Mouse (Mus musculus) liver, adult 2 months (tissue): Measurements from ENCODE around the gene Ctf1. TPM values are rescaled to one million over a fixed set of nuclear protein-coding genes. Genes with fewer than 3 reads are reported as not detected.

ENCODE experiments used
- DNase-seq: peaks from one replicate; pipeline ENCODE4 v3.0.0-alpha.2; 2011; ENCODE audit warnings: low read depth, low spot score; ENCODE audit errors: extremely low read depth
- H3K27ac ChIP-seq: fragments of 200-500 bp; replicated peaks from 2 replicates; pipeline ENCODE4 v1.5.1; 2012; ENCODE audit warnings: low read depth, mild to moderate bottlenecking, control low read depth, inconsistent platforms, low read length; ENCODE audit not compliant: insufficient read depth
- H3K27me3 ChIP-seq: fragments of 200-500 bp; 2 replicates; pipeline ENCODE4 v1.6.1; 2012; ENCODE audit warnings: mild to moderate bottlenecking, moderate library complexity, low read length, inconsistent platforms; ENCODE audit not compliant: control insufficient read depth, insufficient read depth
- H3K36me3 ChIP-seq: fragments of 200-500 bp; 2 replicates; pipeline ENCODE4 v1.6.1; 2012; ENCODE audit warnings: low read length, inconsistent platforms; ENCODE audit not compliant: control insufficient read depth, insufficient read depth
- H3K4me1 ChIP-seq: fragments of 200-500 bp; 2 replicates; pipeline ENCODE4 v1.6.1; 2011; ENCODE audit warnings: low read length; ENCODE audit not compliant: control insufficient read depth, insufficient read depth
- H3K4me3 ChIP-seq: fragments of 200-500 bp; 2 replicates; pipeline ENCODE4 v1.5.1; 2011; ENCODE audit warnings: low read depth, mild to moderate bottlenecking, control low read depth, low read length, moderate library complexity; ENCODE audit not compliant: insufficient read depth
- H3K79me2 ChIP-seq: fragments of 200-500 bp; 2 replicates; pipeline ENCODE4 v1.6.1; 2012; ENCODE audit warnings: inconsistent platforms, mild to moderate bottlenecking, low read length, moderate library complexity; ENCODE audit not compliant: control insufficient read depth, insufficient read depth
- H3K9ac ChIP-seq: fragments of 200-500 bp; 2 replicates; pipeline ENCODE4 v1.6.1; 2012; ENCODE audit warnings: low read depth, mild to moderate bottlenecking, control low read depth, inconsistent platforms, low read length
- CTCF ChIP-seq: fragments of 200-500 bp; IDR thresholded peaks from 2 replicates; pipeline ENCODE4 v1.5.1; 2011; ENCODE audit warnings: low read depth, low read length, control low read depth
- POLR2A ChIP-seq: fragments of 200-500 bp; IDR thresholded peaks from 2 replicates; pipeline ENCODE4 v1.6.1; 2011; ENCODE audit warnings: low read length, control low read depth; ENCODE audit not compliant: insufficient read depth; ENCODE audit errors: extremely low read depth
- WGBS: fragments of 180-500 bp; shearing (Covaris S2); methylation state at CpG from one replicate; pipeline ENCODE4 v1.1.7; 2018; 5-methylcytosine and 5-hydroxymethylcytosine counted together
- polyA plus RNA-seq: library from polyadenylated mRNA; depleted of rRNA; stranded (reverse); fragments of >200 nt; gene quantifications from 2 replicates; pipeline ENCODE4 v1.2.3, GENCODE M21; 2012
- total RNA-seq: library from RNA; depleted of rRNA; stranded (reverse); fragments of >200 nt; gene quantifications from 2 replicates; pipeline ENCODE4 v1.2.3, GENCODE M21; 2014

Gene Ctf1
- total and polyA plus RNA-seq, 2 experiments: 2.7 to 10.5 TPM

DNA sequence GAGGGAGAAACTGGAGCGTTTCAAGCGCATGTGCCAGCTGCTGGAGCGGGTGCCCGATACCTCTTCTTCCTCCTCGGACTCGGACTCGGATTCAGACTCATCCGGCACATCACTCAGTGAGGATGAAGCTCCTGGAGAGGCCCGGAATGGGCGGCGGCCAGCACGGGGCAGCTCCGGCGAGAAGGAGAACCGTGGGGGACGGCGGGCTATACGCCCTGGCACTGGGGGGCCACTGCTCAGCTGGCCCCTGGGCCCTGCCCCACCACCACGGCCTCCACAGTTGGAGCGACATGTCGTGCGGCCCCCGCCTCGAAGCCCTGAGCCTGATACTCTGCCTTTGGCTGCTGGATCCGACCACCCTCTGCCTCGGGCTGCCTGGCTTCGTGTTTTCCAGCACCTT is 39.5 kb downstream of the Ctf1 start:
- no peaks in the 10 kb centered on the region for H3K27me3 ChIP-seq
- DNase-seq: no peak
- H3K79me2 ChIP-seq: no peaks in the 10 kb centered on the region
- H3K9ac ChIP-seq: no peak overlapping the region
- peaks cover 7% of the 10 kb centered on the region; the same call in 1 of the 2 replicates for H3K36me3 ChIP-seq
- WGBS: 97% methylated on average over 27 of the region's 27 CpGs
- no peaks in the 10 kb centered on the region for H3K4me1 ChIP-seq
- TF ChIP-seq CTCF: no peak
- TF ChIP-seq POLR2A: no peak
- H3K27ac ChIP-seq: no peak overlapping the region
- H3K4me3 ChIP-seq: no peak overlapping the region

DNA sequence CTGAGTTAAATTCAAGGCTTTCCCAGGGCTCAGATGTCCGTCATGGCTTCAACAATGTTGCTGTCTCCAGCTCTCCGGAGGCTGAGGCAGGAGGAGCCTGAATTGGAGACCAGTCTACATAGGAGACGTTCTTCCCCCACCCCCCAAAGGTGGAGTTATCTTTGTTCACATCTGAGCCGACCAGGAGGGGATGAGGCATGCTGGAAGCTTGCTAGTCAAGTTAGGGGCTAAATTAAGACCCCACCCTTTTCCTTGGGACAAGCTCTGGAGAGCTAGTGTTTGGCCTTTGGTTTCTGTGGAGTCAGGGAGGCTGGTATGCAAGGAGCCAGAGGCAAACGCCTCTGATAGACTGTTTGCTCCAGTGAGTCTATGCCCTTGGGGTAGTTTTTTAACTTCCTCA is 40.6 kb downstream of the Ctf1 start:
- Histone ChIP-seq H3K79me2 (no peaks in the 10 kb centered on the region), H3K27ac (no peak overlapping the region), H3K4me1 (no peaks in the 10 kb centered on the region), H3K9ac (no peak overlapping the region), H3K36me3 (peaks cover 7% of the 10 kb centered on the region; the same call in 1 of the 2 replicates), H3K4me3 (no peak overlapping the region), H3K27me3 (no peaks in the 10 kb centered on the region)
- no peak for DNase-seq
- TF ChIP-seq CTCF: no peak
- no peak for TF ChIP-seq POLR2A
- WGBS: 80% methylated on average over 5 of the region's 5 CpGs

DNA sequence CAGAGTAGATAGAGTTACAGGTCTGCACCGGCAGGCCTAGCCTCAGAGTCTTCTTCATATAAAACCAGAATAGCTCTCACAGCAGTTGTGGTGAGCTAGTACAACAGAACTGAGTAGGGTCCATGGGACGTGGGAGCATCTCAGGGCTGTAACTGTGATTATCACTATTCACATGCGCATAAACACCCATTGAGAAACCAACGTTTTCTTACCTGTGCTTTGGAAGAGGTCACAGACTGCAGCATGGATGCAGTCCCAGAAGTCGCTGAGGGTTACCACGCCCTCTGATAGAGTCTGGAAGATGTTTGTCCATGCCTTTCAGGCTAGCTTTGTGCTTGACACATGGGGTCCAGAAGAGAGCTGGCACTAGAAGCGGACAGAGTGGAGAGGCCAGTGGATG is 41.2 kb downstream of the Ctf1 start:
- no peak overlapping the region for H3K27ac ChIP-seq
- WGBS: 90% methylated on average over 7 of the region's 7 CpGs
- DNase-seq: no peak
- peaks cover 7% of the 10 kb centered on the region; the same call in 1 of the 2 replicates for H3K36me3 ChIP-seq
- H3K4me3 ChIP-seq: no peak overlapping the region
- H3K79me2 ChIP-seq: no peaks in the 10 kb centered on the region
- H3K9ac ChIP-seq: no peak overlapping the region
- H3K4me1 ChIP-seq: no peaks in the 10 kb centered on the region
- no peak for TF ChIP-seq POLR2A
- TF ChIP-seq CTCF: no peak
- H3K27me3 ChIP-seq: no peaks in the 10 kb centered on the region

DNA sequence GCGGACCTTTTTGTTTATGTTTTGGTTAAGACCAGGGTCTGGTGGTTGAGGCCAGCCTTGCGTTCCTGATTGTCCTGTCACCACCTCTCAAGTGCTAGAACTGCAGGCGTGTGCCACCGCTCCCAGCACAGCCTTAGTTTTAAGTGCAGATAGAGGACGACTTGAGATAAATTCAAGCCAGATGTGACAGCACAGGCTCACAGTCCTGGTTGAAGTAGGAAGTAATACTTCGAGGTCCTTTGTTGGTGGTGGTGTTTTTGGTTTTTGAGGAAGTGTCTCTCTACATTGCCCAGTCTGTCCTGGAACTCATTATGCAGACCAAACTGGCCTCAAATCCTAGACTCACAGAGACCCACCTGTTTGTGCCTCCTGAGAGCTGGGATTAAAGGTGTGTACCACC is 47.2 kb downstream of the Ctf1 start:
- Histone ChIP-seq H3K9ac (no peak overlapping the region), H3K27ac (no peak overlapping the region), H3K27me3 (no peaks in the 10 kb centered on the region), H3K36me3 (peaks cover 5% of the 10 kb centered on the region; the same call in 1 of the 2 replicates), H3K79me2 (no peaks in the 10 kb centered on the region), H3K4me3 (no peak overlapping the region), H3K4me1 (no peaks in the 10 kb centered on the region)
- TF ChIP-seq POLR2A: no peak
- no peak for TF ChIP-seq CTCF
- 86% methylated on average over 6 of the region's 6 CpGs for WGBS
- no peak for DNase-seq

DNA sequence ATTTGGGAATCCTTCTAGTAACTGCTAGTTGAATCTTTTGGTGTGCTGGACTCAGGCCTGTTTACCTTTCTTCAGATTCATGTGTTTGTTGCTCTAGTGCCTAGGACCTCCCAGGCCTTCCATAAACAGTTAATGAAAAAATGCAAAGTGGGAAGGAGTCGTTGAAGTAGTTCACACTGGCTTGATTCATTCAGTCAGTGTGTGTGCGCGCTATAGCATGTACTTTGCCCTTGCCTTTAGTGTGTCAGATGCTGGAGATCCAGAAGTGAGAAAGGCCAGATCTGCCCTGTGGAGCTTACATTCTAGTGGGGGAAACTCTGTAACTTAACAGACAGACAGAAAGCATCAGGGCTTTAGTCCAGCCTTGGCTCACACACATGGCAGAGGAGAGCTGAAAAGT is 47.9 kb downstream of the Ctf1 start:
- TF ChIP-seq POLR2A: no peak
- TF ChIP-seq CTCF: no peak
- H3K4me1 ChIP-seq: no peaks in the 10 kb centered on the region
- no peak overlapping the region for H3K4me3 ChIP-seq
- no peak for DNase-seq
- H3K27me3 ChIP-seq: no peaks in the 10 kb centered on the region
- H3K79me2 ChIP-seq: no peaks in the 10 kb centered on the region
- no peak overlapping the region for H3K9ac ChIP-seq
- 82% methylated on average over 3 of the region's 3 CpGs for WGBS
- no peak overlapping the region for H3K27ac ChIP-seq
- peaks cover 5% of the 10 kb centered on the region; the same call in 1 of the 2 replicates for H3K36me3 ChIP-seq

DNA sequence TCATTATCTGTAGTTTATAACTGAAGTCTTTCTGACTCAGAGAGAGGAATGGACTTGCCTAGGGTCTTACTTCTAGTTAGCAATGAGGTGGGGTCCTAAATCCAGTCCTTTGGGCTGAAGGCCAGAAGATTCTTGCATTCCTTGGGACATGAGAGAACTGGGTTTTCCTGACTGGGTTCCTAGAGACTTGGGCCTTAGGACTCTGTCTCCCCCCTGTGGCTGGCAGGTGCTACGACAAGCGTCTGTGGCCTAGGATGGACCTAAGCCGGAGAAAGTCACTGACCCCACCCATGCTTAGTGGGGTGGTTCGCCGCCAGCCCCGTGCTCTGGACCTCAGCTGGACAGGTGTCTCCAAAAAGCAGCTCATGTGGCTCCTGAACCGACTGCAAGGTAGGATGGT is 48.5 kb downstream of the Ctf1 start:
- Histone ChIP-seq H3K4me1 (no peaks in the 10 kb centered on the region), H3K27ac (no peak overlapping the region), H3K27me3 (no peaks in the 10 kb centered on the region), H3K9ac (no peak overlapping the region), H3K36me3 (peaks cover 5% of the 10 kb centered on the region; the same call in 1 of the 2 replicates), H3K79me2 (no peaks in the 10 kb centered on the region), H3K4me3 (no peak overlapping the region)
- WGBS: 13% methylated on average over 7 of the region's 7 CpGs
- DNase-seq: peak; percentile 41
- TF ChIP-seq POLR2A (no peak), CTCF (peak; percentile 96)
